9 mouse cellular contexts compared by ENCODE assay signal in the genomic region with DNA sequence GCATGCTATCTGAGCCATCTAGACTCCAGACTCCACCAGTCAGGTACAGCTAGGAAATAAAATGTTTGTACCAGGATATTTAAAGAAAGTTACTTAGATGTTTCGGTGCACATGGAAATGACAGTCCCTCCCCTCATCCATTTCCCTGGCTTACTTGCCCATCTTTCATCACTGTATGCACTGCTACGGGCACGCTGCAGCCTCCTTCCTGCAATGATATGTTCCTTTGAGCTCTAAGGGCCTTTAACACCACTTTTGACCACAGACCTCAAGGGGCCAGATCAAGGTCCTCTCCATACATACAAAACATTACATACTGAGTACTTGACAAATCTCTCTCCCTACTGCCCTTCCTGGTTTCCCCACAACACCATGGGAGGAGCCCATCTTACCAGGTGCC. TPM values are rescaled to one million over a fixed set of nuclear protein-coding genes. Genes with fewer than 3 reads are reported as not detected.
DNase-seq lines count a peak whose midpoint lies in the region; ATAC-seq and TF ChIP-seq lines count a peak whose summit lies in the region.
"Had no signal": no experiment of that assay in that cellular context is flagged by ENCODE, and none has a peak within 500 bp of the region (broad histone marks: within the 10 kb centered on the region; RNA-seq: fewer than 3 reads in every experiment).

No protein-coding gene starts in this region.

- H3K27me3 ChIP-seq in liver, embryonic 11.5 days (replicated peaks; ENCODE audit: control insufficient read depth, insufficient read depth, low read length): no peaks in the 10 kb centered on the region
- no peaks in the 10 kb centered on the region for H3K27me3 ChIP-seq in myocyte (ENCODE audit: control insufficient read depth, insufficient read depth, insufficient read length)

- H3K4me2 ChIP-seq in liver, embryonic 11.5 days: peak overlapping the region; percentile 91
- peak overlapping the region; percentile 80 for H3K4me2 ChIP-seq in myocyte (ENCODE audit: low read depth)

- 63% methylated on average over 3 of the region's 3 CpGs for WGBS in liver, embryonic 11.5 days

- H3K9ac ChIP-seq in liver, embryonic 11.5 days (ENCODE audit: low read depth, low read length): peak overlapping the region; percentile 51

- peaks cover 27% of the 10 kb centered on the region for H3K79me2 ChIP-seq in myocyte (ENCODE audit: control insufficient read depth, insufficient read depth)

- no peaks in the 10 kb centered on the region for H3K9me3 ChIP-seq in liver, embryonic 11.5 days (ENCODE audit: control insufficient read depth, low read length)

- DNase-seq in liver, embryonic 11.5 days (ENCODE audit: low spot score): no peak
- DNase-seq in liver: no peak
- DNase-seq in embryo, embryonic 10.5 days (ENCODE audit: low spot score): peak; percentile 3
- DNase-seq in induced T-regulatory cell, adult 2 months (ENCODE audit: low read depth): peak; percentile 32
- DNase-seq in urinary bladder, postnatal 25 days (ENCODE audit: low spot score): no peak
- DNase-seq in thymus, postnatal 4 days: no peak
- DNase-seq in layer of hippocampus, postnatal 14 days (ENCODE audit: low spot score in 2 of 2): no peak
- DNase-seq: kidney, postnatal 4 days had no signal

- peak overlapping the region; percentile 33 for H3K27ac ChIP-seq in liver, embryonic 11.5 days (ENCODE audit: low read depth, low read length)

- H3K4me1 ChIP-seq in liver, embryonic 11.5 days (replicated peaks; ENCODE audit: control insufficient read depth, insufficient read depth, low read length): peaks cover 11% of the 10 kb centered on the region; the same call in 1 of the 2 replicates

- peaks cover 50% of the 10 kb centered on the region for H3K36me3 ChIP-seq in liver, embryonic 11.5 days (ENCODE audit: control insufficient read depth, insufficient read depth, low read length)
- peaks cover 28% of the 10 kb centered on the region for H3K36me3 ChIP-seq in myocyte (ENCODE audit: control insufficient read depth, insufficient read depth)

- peak overlapping the region; percentile 96 for H3K4me3 ChIP-seq in liver, embryonic 11.5 days (ENCODE audit: low read depth, low read length)
- peak overlapping the region; percentile 76 for H3K4me3 ChIP-seq in myocyte

- no peak for TF ChIP-seq POLR2A in myocyte (IDR thresholded peaks at IDR 0.05; ENCODE audit: insufficient read length, low read depth)

- no peak overlapping the region for H3ac ChIP-seq in myocyte (ENCODE audit: control insufficient read depth, insufficient read length)

- no peak for ATAC-seq in liver, embryonic 11.5 days (replicated peaks; ENCODE audit: low FRiP score)

TF ChIP-seq in myocyte, 11 proteins besides CTCF, POLR2A, EP300 and RAD21:
- TF ChIP-seq POLR2AphosphoS2 (IDR thresholded peaks at IDR 0.05; ENCODE audit: insufficient read length, low read depth) (peak; percentile 60), MYOD1 (IDR thresholded peaks at IDR 0.05; ENCODE audit: control insufficient read depth in 1 of 3, insufficient read length in 2 of 3, low read depth in 2 of 3) (no peak), MAX (IDR thresholded peaks at IDR 0.05; ENCODE audit: low read depth) (no peak), SRF (IDR thresholded peaks at IDR 0.05; ENCODE audit: control insufficient read depth, insufficient read length, low read depth) (no peak)
TF ChIP-seq in myocyte: peak in this region for 1.

RNA-seq across cellular contexts. Expression of a gene that starts 2.5 kb away (rescaled TPM):
- 250 TPM in 2 replicates for polyA plus RNA-seq in liver, embryonic 11.5 days (2014; fragmentation: Nextera tagmentation; extraction: Ambion mirVana)
- polyA plus RNA-seq in myocyte (2012; fragmentation: generic; extraction: Trizol): 123 TPM
- 10 to 100 TPM; 50.5 to 59.1 TPM for total RNA-seq in layer of hippocampus, postnatal 14 days (2021)

RNA-seq across cellular contexts. Expression of a gene that starts 7.1 kb away (rescaled TPM):
- polyA plus RNA-seq in liver, embryonic 11.5 days (2014; fragmentation: Nextera tagmentation; extraction: Ambion mirVana): 879 and 949 TPM in 2 replicates
- 31.5 TPM for polyA plus RNA-seq in myocyte (2012; fragmentation: generic; extraction: Trizol)
- total RNA-seq in layer of hippocampus, postnatal 14 days (2021): 10 to 100 TPM; 22.6 to 22.8 TPM

RNA-seq across cellular contexts. Expression of a gene that starts 11.1 kb away (rescaled TPM):
- polyA plus RNA-seq in liver, embryonic 11.5 days (2014; fragmentation: Nextera tagmentation; extraction: Ambion mirVana): 39.5 and 41.9 TPM in 2 replicates
- polyA plus RNA-seq in myocyte (2012; fragmentation: generic; extraction: Trizol): 26.3 TPM
- total RNA-seq in layer of hippocampus, postnatal 14 days (2021): 10 to 100 TPM; 16.2 to 16.3 TPM

RNA-seq across cellular contexts. Expression of a gene that starts 16.9 kb away (rescaled TPM):
- 8.9 and 9.3 TPM in 2 replicates for polyA plus RNA-seq in liver, embryonic 11.5 days (2014; fragmentation: Nextera tagmentation; extraction: Ambion mirVana)
- polyA plus RNA-seq in myocyte (2012; fragmentation: generic; extraction: Trizol): 18.1 TPM
- 100 to 1,000 TPM; 128 to 144 TPM for total RNA-seq in layer of hippocampus, postnatal 14 days (2021)

RNA-seq across cellular contexts. Expression of a gene that starts 24.5 kb away (rescaled TPM):
- 25.2 and 26.1 TPM in 2 replicates for polyA plus RNA-seq in liver, embryonic 11.5 days (2014; fragmentation: Nextera tagmentation; extraction: Ambion mirVana)
- 26.4 TPM for polyA plus RNA-seq in myocyte (2012; fragmentation: generic; extraction: Trizol)
- 10 to 100 TPM; 41.8 to 46.1 TPM for total RNA-seq in layer of hippocampus, postnatal 14 days (2021)

Comparison
In these comparisons a context has a peak if more than half of its experiments do, and no peak if none do; other contexts are left out.
1. DNase-seq: peak in embryo, embryonic 10.5 days (single experiment) and induced T-regulatory cell, adult 2 months (single experiment); none in liver, embryonic 11.5 days (single experiment), liver (single experiment), urinary bladder, postnatal 25 days (single experiment), thymus, postnatal 4 days (single experiment) and layer of hippocampus, postnatal 14 days (0 of 2).
2. RNA of a gene that starts 7.1 kb away (polyA plus RNA-seq): 879 to 949 TPM in liver, embryonic 11.5 days; 31.5 TPM in myocyte (single experiment); every median in the first group is over 10 times any median in the second.